Mouse (Mus musculus): ENCODE data around the gene Dap. TPM values are rescaled to one million over a fixed set of nuclear protein-coding genes. Genes with fewer than 3 reads are reported as not detected.

The Dap gene
- polyA plus RNA-seq, 1 experiment from 2014 or later: 29.0 TPM

- no peak overlapping the region for H3K27ac ChIP-seq
- no peaks in the 10 kb centered on the region for H3K27me3 ChIP-seq (ENCODE audit: poor library complexity, severe bottlenecking)
- WGBS: 77% methylated on average over 12 of the region's 12 CpGs
- no peaks in the 10 kb centered on the region for H3K36me3 ChIP-seq (replicated peaks)
- H3K4me3 ChIP-seq: no peak overlapping the region
- H3K9me3 ChIP-seq: no peaks in the 10 kb centered on the region
- no peak for DNase-seq (ENCODE audit: extremely low spot score, low spot score)
- H3K4me1 ChIP-seq: peaks cover 27% of the 10 kb centered on the region
These were observed 96.7 kb downstream of the Dap start for GRCm38 (mm10) chr15:31320598-31321377.

GRCm38 (mm10) chr15:31323684-31324083 is 99.6 kb downstream of the Dap start:
- Histone ChIP-seq H3K4me3 (no peak overlapping the region), H3K4me1 (peaks cover 18% of the 10 kb centered on the region), H3K9me3 (no peaks in the 10 kb centered on the region), H3K27ac (no peak overlapping the region), H3K36me3 (replicated peaks) (no peaks in the 10 kb centered on the region), H3K27me3 (ENCODE audit: poor library complexity, severe bottlenecking) (no peaks in the 10 kb centered on the region)
- DNase-seq (ENCODE audit: extremely low spot score, low spot score): no peak
- WGBS: 71% methylated on average over 4 of the region's 4 CpGs

Other genes with a start within 250 kb of the Dap start
- 0.30 and 0.50 TPM in 2 replicates for gene Ankrd33b, start 143.4 kb downstream of the Dap start, polyA plus RNA-seq (2016; fragmentation: Nextera tagmentation; extraction: Ambion mirVana)
- gene Ropn1l, start 229.4 kb downstream of the Dap start, polyA plus RNA-seq (2016; fragmentation: Nextera tagmentation; extraction: Ambion mirVana): 3.3 and 4.3 TPM in 2 replicates

All from forebrain, embryonic 10.5 days (tissue).